Mouse (Mus musculus) liver, embryonic 16.5 days (tissue): Measurements from ENCODE around the gene Xpo4. TPM values are rescaled to one million over a fixed set of nuclear protein-coding genes. Genes with fewer than 3 reads are reported as not detected.
A peak's percentile ranks its signal among the peaks of the same experiment; 100 is the strongest.

Experiments used
- ATAC-seq: fragments of 200-750 bp; cut with Nextera tagmentation; 2 replicates; pipeline ENCODE4 v1.8.0; 2017; ENCODE audit warnings: low read depth, mild to moderate bottlenecking, moderate number of reproducible peaks, moderate library complexity
- H3K27ac ChIP-seq: fragments of 300-500 bp; sonication (generic); 2 replicates; pipeline ENCODE4 v1.5.1; 2014; ENCODE audit warnings: mild to moderate bottlenecking, low read length
- H3K27me3 ChIP-seq: fragments of 300-500 bp; sonication (generic); 2 replicates; pipeline ENCODE4 v1.6.1; 2014; ENCODE audit warnings: low read depth, low read length, mixed read lengths; ENCODE audit not compliant: control insufficient read depth, insufficient read depth
- H3K36me3 ChIP-seq: fragments of 300-500 bp; sonication (generic); 2 replicates; pipeline ENCODE4 v1.6.1; 2014; ENCODE audit warnings: mild to moderate bottlenecking; ENCODE audit not compliant: control insufficient read depth, insufficient read depth
- H3K4me1 ChIP-seq: fragments of 300-500 bp; sonication (generic); 2 replicates; pipeline ENCODE4 v1.6.1; 2014; ENCODE audit warnings: low read depth, low read length, mixed read lengths; ENCODE audit not compliant: control insufficient read depth
- H3K4me2 ChIP-seq: fragments of 300-500 bp; sonication (generic); 2 replicates; pipeline ENCODE4 v1.6.1; 2014; ENCODE audit warnings: low read depth, low read length, mixed read lengths
- H3K4me3 ChIP-seq: fragments of 300-500 bp; sonication (generic); 2 replicates; pipeline ENCODE4 v1.5.1; 2014; ENCODE audit warnings: low read depth, mild to moderate bottlenecking, low read length
- H3K9ac ChIP-seq: fragments of 300-500 bp; sonication (generic); 2 replicates; pipeline ENCODE4 v1.6.1; 2014; ENCODE audit warnings: low read depth, low read length
- H3K9me3 ChIP-seq: fragments of 300-500 bp; sonication (generic); replicated peaks from 2 replicates; pipeline ENCODE4 v1.6.1; 2016; ENCODE audit warnings: low read length; ENCODE audit not compliant: control insufficient read depth
- WGBS: fragments of 180-500 bp; shearing (Covaris S2); extraction: QIAGEN DNeasy Blood & Tissue Kit; methylation state at CpG from one replicate; pipeline ENCODE4 v1.1.7; 2014; ENCODE audit not compliant: insufficient replicate concordance; 5-methylcytosine and 5-hydroxymethylcytosine counted together
- polyA plus RNA-seq: library from polyadenylated mRNA; unstranded; fragments of >200 nt; fragmentation: Nextera tagmentation; extraction: Ambion mirVana; gene quantifications from 2 replicates; pipeline ENCODE4 v1.2.1, GENCODE M21; 2015

Xpo4 gene
- polyA plus RNA-seq, 1 experiment from 2014 or later, result 9.7 TPM

DNA sequence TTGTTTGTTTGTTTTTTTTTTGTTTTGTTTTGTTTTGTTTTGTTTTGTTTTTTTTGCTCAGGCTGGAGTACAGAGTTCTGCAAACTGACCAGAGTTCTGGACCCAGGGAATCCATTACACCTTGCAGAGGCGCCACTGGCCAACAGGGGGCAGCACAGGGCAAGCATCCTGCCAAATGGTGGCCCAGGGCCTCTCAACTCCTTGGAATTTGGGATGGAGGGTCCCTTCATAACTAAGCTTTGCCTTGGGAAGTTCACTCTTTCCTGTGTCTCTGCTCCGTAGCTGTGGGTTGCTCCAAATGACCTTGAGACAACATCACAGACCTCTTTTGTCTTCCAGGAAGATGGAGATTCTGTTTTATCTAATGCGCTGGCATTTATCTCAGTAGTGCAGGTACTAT, 132.0 kb downstream of the Xpo4 start:
- Histone ChIP-seq H3K4me2 (no peak overlapping the region), H3K36me3 (no peaks in the 10 kb centered on the region), H3K4me1 (no peaks in the 10 kb centered on the region; the same call in 1 of the 2 replicates), H3K27ac (no peak overlapping the region), H3K9ac (no peak overlapping the region), H3K4me3 (no peak overlapping the region), H3K9me3 (no peaks in the 10 kb centered on the region), H3K27me3 (no peaks in the 10 kb centered on the region; the same call in 1 of the 2 replicates)
- ATAC-seq, result no peak
- 32% methylated on average over 3 of the region's 3 CpGs for WGBS

GRCm38 (mm10) chr14:57532577-57532976, 132.7 kb downstream of the Xpo4 start:
- WGBS, result 69% methylated on average over 3 of the region's 3 CpGs
- H3K27ac ChIP-seq, result no peak overlapping the region
- H3K9me3 ChIP-seq, result no peaks in the 10 kb centered on the region
- peak; percentile 64 for ATAC-seq
- no peaks in the 10 kb centered on the region; the same call in 1 of the 2 replicates for H3K27me3 ChIP-seq
- no peak overlapping the region for H3K9ac ChIP-seq
- H3K36me3 ChIP-seq, result no peaks in the 10 kb centered on the region
- H3K4me2 ChIP-seq, result no peak overlapping the region
- H3K4me3 ChIP-seq, result no peak overlapping the region
- no peaks in the 10 kb centered on the region; the same call in 1 of the 2 replicates for H3K4me1 ChIP-seq

DNA sequence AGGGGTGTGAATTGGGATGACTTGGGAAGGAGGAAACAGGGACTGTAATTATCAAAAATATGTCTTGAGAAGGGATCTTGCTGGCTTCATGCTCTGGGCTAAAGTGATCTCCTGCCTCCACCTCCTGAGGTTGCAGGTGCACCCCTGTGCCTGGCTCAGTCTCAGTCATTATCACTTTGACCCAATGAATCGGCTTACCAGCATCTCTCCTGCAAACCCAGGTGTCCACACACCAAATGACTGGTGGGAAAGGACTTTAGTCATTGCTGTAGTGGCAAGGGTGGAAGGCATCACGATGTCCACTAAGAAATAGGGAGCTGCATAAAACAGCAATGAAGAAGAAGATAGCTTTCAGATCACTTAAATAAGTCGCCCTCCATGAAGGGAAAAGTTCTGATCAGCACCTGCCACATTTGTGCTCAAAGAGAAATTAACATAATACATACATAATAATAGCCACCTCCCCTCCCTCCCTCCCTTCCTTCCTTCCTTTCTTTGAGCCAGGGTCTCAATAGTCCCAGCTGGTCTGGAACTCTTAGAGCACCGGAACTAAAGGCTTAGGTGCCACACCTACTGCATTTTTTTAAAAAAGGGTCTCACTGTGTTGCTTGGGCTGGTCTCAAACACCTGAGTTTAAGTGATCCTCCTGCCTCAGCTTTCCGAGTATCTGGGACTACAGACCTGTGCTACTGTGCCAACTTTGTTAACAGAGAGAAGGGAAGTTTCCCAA, 135.3 kb downstream of the Xpo4 start:
- Histone ChIP-seq H3K9me3 (no peaks in the 10 kb centered on the region), H3K27me3 (peaks cover 20% of the 10 kb centered on the region), H3K4me2 (no peak overlapping the region), H3K36me3 (no peaks in the 10 kb centered on the region), H3K4me1 (peaks cover 7% of the 10 kb centered on the region), H3K27ac (no peak overlapping the region), H3K9ac (no peak overlapping the region), H3K4me3 (no peak overlapping the region)
- no peak for ATAC-seq
- WGBS, result 45% methylated on average over 5 of the region's 5 CpGs

DNA sequence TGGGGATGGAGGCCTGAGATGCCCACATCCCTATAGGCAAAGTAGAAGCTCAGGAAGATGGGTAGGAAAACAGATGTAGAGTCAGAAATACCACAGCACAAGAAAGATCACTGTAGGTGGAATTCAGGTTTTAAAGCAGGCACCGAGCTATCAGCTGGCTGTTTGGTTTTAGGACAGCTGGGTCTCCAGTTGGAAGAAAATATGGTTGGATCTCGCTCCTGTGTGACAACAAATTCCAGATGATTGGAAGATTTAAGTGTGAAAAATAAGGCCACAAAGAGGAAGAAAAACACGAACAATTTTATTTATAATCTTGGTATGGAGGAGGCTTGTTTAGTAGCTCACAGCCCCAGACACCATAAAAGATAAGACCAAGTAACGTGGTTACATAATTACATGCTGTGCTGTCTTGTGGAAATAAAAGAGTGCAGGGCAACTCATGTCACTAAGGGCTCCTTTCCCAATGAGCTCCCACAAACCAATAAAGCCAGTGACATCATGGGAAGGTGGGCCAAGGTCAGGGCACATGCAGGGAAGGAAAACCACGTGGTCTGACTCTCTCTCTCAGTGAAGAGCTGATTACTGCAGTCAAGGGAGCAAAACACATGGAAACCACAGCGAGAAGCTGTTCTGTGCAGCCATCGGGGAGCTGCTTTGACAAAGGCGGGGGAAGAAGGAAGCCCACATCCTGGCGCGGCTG, 136.0 kb downstream of the Xpo4 start:
- peaks cover 10% of the 10 kb centered on the region for H3K4me1 ChIP-seq
- no peaks in the 10 kb centered on the region for H3K9me3 ChIP-seq
- H3K4me3 ChIP-seq, result no peak overlapping the region
- no peaks in the 10 kb centered on the region for H3K36me3 ChIP-seq
- H3K27ac ChIP-seq, result no peak overlapping the region
- H3K27me3 ChIP-seq, result peaks cover 27% of the 10 kb centered on the region
- 21% methylated on average over 10 of the region's 10 CpGs for WGBS
- H3K4me2 ChIP-seq, result no peak overlapping the region
- H3K9ac ChIP-seq, result no peak overlapping the region
- no peak for ATAC-seq

GRCm38 (mm10) chr14:57527598-57527997, 137.6 kb downstream of the Xpo4 start:
- no peak overlapping the region for H3K27ac ChIP-seq
- H3K9ac ChIP-seq, result no peak overlapping the region
- 41% methylated on average over 2 of the region's 2 CpGs for WGBS
- ATAC-seq, result no peak
- H3K4me1 ChIP-seq, result peaks cover 10% of the 10 kb centered on the region
- no peaks in the 10 kb centered on the region for H3K9me3 ChIP-seq
- peaks cover 43% of the 10 kb centered on the region for H3K27me3 ChIP-seq
- no peak overlapping the region for H3K4me3 ChIP-seq
- H3K4me2 ChIP-seq, result no peak overlapping the region
- no peaks in the 10 kb centered on the region for H3K36me3 ChIP-seq

Other genes with a start within 250 kb of the Xpo4 start
- 1.2 and 1.4 TPM in 2 replicates for gene Ift88, start 241.4 kb downstream of the Xpo4 start, polyA plus RNA-seq
- 0.23 and 0.45 TPM in 2 replicates for gene Il17d, start 140.7 kb downstream of the Xpo4 start, polyA plus RNA-seq
- 23.9 and 26.4 TPM in 2 replicates for gene Eef1akmt1, start 93.8 kb downstream of the Xpo4 start, polyA plus RNA-seq
- not detected in 2 replicates for gene Gm49361, start 80.7 kb upstream of the Xpo4 start, polyA plus RNA-seq
- gene Lats2, start 93.0 kb upstream of the Xpo4 start, polyA plus RNA-seq, result 5.2 and 6.1 TPM in 2 replicates
- gene Sap18, start 132.8 kb upstream of the Xpo4 start, polyA plus RNA-seq, result 8.2 and 10.1 TPM in 2 replicates
- 16.6 and 19.1 TPM in 2 replicates for gene Ska3, start 160.8 kb upstream of the Xpo4 start, polyA plus RNA-seq
- gene Mrpl57, start 160.8 kb upstream of the Xpo4 start, polyA plus RNA-seq, result 114 and 119 TPM in 2 replicates
- gene Zdhhc20, start 224.8 kb upstream of the Xpo4 start, polyA plus RNA-seq, result 12.5 and 12.7 TPM in 2 replicates